Mouse (Mus musculus) MEL (cell line): ENCODE data around the gene Six4. TPM values are rescaled to one million over a fixed set of nuclear protein-coding genes. Genes with fewer than 3 reads are reported as not detected.

Source experiments
- DNase-seq: peaks from one replicate; pipeline ENCODE4 v3.0.0; 2011; ENCODE audit warnings: low read depth, low spot score
- H3K27ac ChIP-seq: 2 replicates; pipeline ENCODE4 v1.5.1; 2012; ENCODE audit warnings: low read depth, mild to moderate bottlenecking, control low read depth, low read length, moderate library complexity; ENCODE audit not compliant: control insufficient read depth
- H3K27me3 ChIP-seq, 2 experiments: fragments of 150-350 bp in 1 of 2; sonication (generic) in 1 of 2; 2 replicates each; pipeline ENCODE4 v1.6.1; 2012; ENCODE audit warnings: low read length in 2 of 2, mild to moderate bottlenecking in 2 of 2, improper control_type of control experiment in 1 of 2, moderate library complexity in 1 of 2; ENCODE audit not compliant: insufficient read depth in 2 of 2, control insufficient read depth in 1 of 2
- H3K36me3 ChIP-seq, 2 experiments: 2 replicates each; pipeline ENCODE4 v1.6.1; 2012 to 2014; ENCODE audit warnings: low read length in 2 of 2, improper control_type of control experiment in 1 of 2, inconsistent platforms in 1 of 2, mild to moderate bottlenecking in 1 of 2; ENCODE audit not compliant: insufficient read depth in 2 of 2, control insufficient read depth in 1 of 2
- H3K4me1 ChIP-seq, 2 experiments: fragments of 150-350 bp in 1 of 2; sonication (generic) in 1 of 2; 2 replicates each; pipeline ENCODE4 v1.6.1; 2012; ENCODE audit warnings: low read length in 2 of 2, improper control_type of control experiment in 1 of 2, mild to moderate bottlenecking in 1 of 2; ENCODE audit not compliant: insufficient read depth in 2 of 2, control insufficient read depth in 1 of 2
- H3K4me3 ChIP-seq, 2 experiments: fragments of 150-350 bp in 1 of 2; sonication (generic) in 1 of 2; 2 replicates each; pipeline ENCODE4 v1.5.1; 2012; ENCODE audit warnings: low read depth in 2 of 2, low read length in 2 of 2, mild to moderate bottlenecking in 2 of 2, moderate library complexity in 2 of 2, control low read depth in 1 of 2, improper control_type of control experiment in 1 of 2; ENCODE audit not compliant: control insufficient read depth in 1 of 2, insufficient read depth in 1 of 2
- H3K79me2 ChIP-seq: 2 replicates; pipeline ENCODE4 v1.6.1; 2012; ENCODE audit warnings: mild to moderate bottlenecking, low read length, moderate library complexity; ENCODE audit not compliant: control insufficient read depth, poor library complexity, insufficient read depth
- H3K9ac ChIP-seq: 2 replicates; pipeline ENCODE4 v1.6.1; 2012; ENCODE audit warnings: low read depth, mild to moderate bottlenecking, control low read depth, low read length, moderate library complexity; ENCODE audit not compliant: control insufficient read depth, poor library complexity, severe bottlenecking
- H3K9me3 ChIP-seq: fragments of 150-350 bp; sonication (generic); replicated peaks from 2 replicates; pipeline ENCODE4 v1.6.1; 2012; ENCODE audit warnings: mild to moderate bottlenecking, low read length, improper control_type of control experiment, moderate library complexity; ENCODE audit not compliant: insufficient read depth
- BHLHE40 ChIP-seq: IDR thresholded peaks from 2 replicates; pipeline ENCODE4 v1.6.1; 2012; ENCODE audit warnings: low read depth, mild to moderate bottlenecking, inconsistent platforms, low read length, improper control_type of control experiment, borderline replicate concordance
- ETS1 ChIP-seq: IDR thresholded peaks from 2 replicates; pipeline ENCODE4 v1.6.1; 2012; ENCODE audit warnings: low read depth, mild to moderate bottlenecking, inconsistent platforms, low read length, improper control_type of control experiment, moderate library complexity
- GABPA ChIP-seq: IDR thresholded peaks from 2 replicates; pipeline ENCODE4 v1.6.1; 2012; ENCODE audit warnings: low read depth, mild to moderate bottlenecking, inconsistent platforms, low read length, improper control_type of control experiment, moderate library complexity
- GATA1 ChIP-seq: IDR thresholded peaks from 2 replicates; pipeline ENCODE4 v1.6.1; 2011; ENCODE audit warnings: low read depth, low read length, improper control_type of control experiment
- HCFC1 ChIP-seq: IDR thresholded peaks from 2 replicates; pipeline ENCODE4 v1.6.1; 2012; ENCODE audit warnings: low read depth, mild to moderate bottlenecking, inconsistent platforms, low read length, improper control_type of control experiment, moderate library complexity
- JUND ChIP-seq: IDR thresholded peaks from 2 replicates; pipeline ENCODE4 v1.6.1; 2011; ENCODE audit warnings: low read depth, mild to moderate bottlenecking, improper control_type of control experiment, low read length
- KAT2A ChIP-seq: conservative IDR thresholded peaks from 2 replicates; pipeline ENCODE4 v1.6.1; 2012; ENCODE audit warnings: low read depth, low read length, improper control_type of control experiment, inconsistent platforms
- MAX ChIP-seq: IDR thresholded peaks from 2 replicates; pipeline ENCODE4 v1.6.1; 2011; ENCODE audit warnings: low read length, improper control_type of control experiment
- MEF2A ChIP-seq: IDR thresholded peaks from 2 replicates; pipeline ENCODE4 v1.6.1; 2014; ENCODE audit warnings: low read depth, mild to moderate bottlenecking, inconsistent platforms, low read length, improper control_type of control experiment; ENCODE audit not compliant: poor library complexity, insufficient replicate concordance, severe bottlenecking; ENCODE audit errors: extremely low read depth
- MXI1 ChIP-seq: IDR thresholded peaks from 2 replicates; pipeline ENCODE4 v1.6.1; 2011; ENCODE audit warnings: mild to moderate bottlenecking, low read depth, low read length, improper control_type of control experiment
- MYC ChIP-seq: IDR thresholded peaks from 2 replicates; pipeline ENCODE4 v1.6.1; 2011; ENCODE audit warnings: low read depth, mild to moderate bottlenecking, low read length, improper control_type of control experiment, moderate library complexity
- NRF1 ChIP-seq: IDR thresholded peaks from 2 replicates; pipeline ENCODE4 v1.6.1; 2014; ENCODE audit warnings: low read depth, mild to moderate bottlenecking, inconsistent platforms, low read length, improper control_type of control experiment, moderate library complexity; ENCODE audit not compliant: poor library complexity, insufficient read depth, severe bottlenecking
- POLR2AphosphoS2 ChIP-seq: IDR thresholded peaks from 2 replicates; pipeline ENCODE4 v1.6.1; 2011; ENCODE audit warnings: low read length, improper control_type of control experiment
- POLR2AphosphoS5 ChIP-seq: IDR thresholded peaks from 2 replicates; pipeline ENCODE4 v1.6.1; 2012; ENCODE audit warnings: low read depth, borderline replicate concordance, mild to moderate bottlenecking, inconsistent platforms, low read length, moderate library complexity, mixed read lengths
- SMC3 ChIP-seq: IDR thresholded peaks from 2 replicates; pipeline ENCODE4 v1.6.1; 2011; ENCODE audit warnings: low read depth, low read length, improper control_type of control experiment
- TAL1 ChIP-seq: IDR thresholded peaks from 2 replicates; pipeline ENCODE4 v1.6.1; 2012; ENCODE audit warnings: mild to moderate bottlenecking, inconsistent platforms, low read length, moderate library complexity, mixed read lengths
- TBP ChIP-seq: IDR thresholded peaks from 2 replicates; pipeline ENCODE4 v1.8.0; 2011; ENCODE audit warnings: low read depth, low read length, improper control_type of control experiment
- UBTF ChIP-seq: IDR thresholded peaks from 2 replicates; pipeline ENCODE4 v1.6.1; 2012; ENCODE audit warnings: low read depth, mild to moderate bottlenecking, inconsistent platforms, low read length, improper control_type of control experiment, moderate library complexity, borderline replicate concordance; ENCODE audit not compliant: insufficient read depth
- USF2 ChIP-seq, 2 experiments: IDR thresholded peaks; 2 replicates each; pipeline ENCODE4 v1.6.1; 2011 to 2012; ENCODE audit warnings: improper control_type of control experiment in 2 of 2, low read length in 2 of 2, borderline replicate concordance in 1 of 2, inconsistent platforms in 1 of 2, low read depth in 1 of 2, mild to moderate bottlenecking in 1 of 2; ENCODE audit not compliant: insufficient read depth in 1 of 2
- ZC3H11A ChIP-seq: IDR thresholded peaks from 2 replicates; pipeline ENCODE4 v1.6.1; 2012; ENCODE audit warnings: low read depth, mild to moderate bottlenecking, inconsistent platforms, low read length, improper control_type of control experiment
- ZKSCAN1 ChIP-seq: IDR thresholded peaks from 2 replicates; pipeline ENCODE4 v1.6.1; 2012; ENCODE audit warnings: low read depth, mild to moderate bottlenecking, inconsistent platforms, low read length, improper control_type of control experiment, moderate library complexity
- ZMIZ1 ChIP-seq: IDR thresholded peaks from 2 replicates; pipeline ENCODE4 v1.6.1; 2012; ENCODE audit warnings: low read depth, mild to moderate bottlenecking, inconsistent platforms, low read length, improper control_type of control experiment, moderate library complexity
- polyA plus RNA-seq, 2 experiments: library from polyadenylated mRNA; stranded (reverse) in 1 of 2; unstranded in 1 of 2; fragments of >175 nt in 1 of 2; fragments of >200 nt in 1 of 2; gene quantifications; 2 replicates each; pipeline versions ENCODE4 v1.2.1 to v1.2.4; 2012; ENCODE audit warnings: low replicate concordance in 2 of 2, low read depth in 1 of 2; ENCODE audit not compliant: insufficient read length in 2 of 2, insufficient read depth in 1 of 2, missing spikeins in 1 of 2
- total RNA-seq: library from RNA; depleted of rRNA; stranded (reverse); fragments of 300-350 nt; gene quantifications from 2 replicates; pipeline ENCODE4 v1.2.3, GENCODE M21; 2012

The Six4 gene
- total and polyA plus RNA-seq, 3 experiments: not detected

GRCm38 (mm10) chr12:73160341-73160740 lies 47.1 kb upstream of the Six4 start:
- H3K4me3 ChIP-seq: no peak overlapping the region
- H3K9me3 ChIP-seq: no peaks in the 10 kb centered on the region
- no peak for DNase-seq
- no peak overlapping the region for H3K27ac ChIP-seq
- no peak overlapping the region for H3K9ac ChIP-seq
- H3K36me3 ChIP-seq: no peaks in the 10 kb centered on the region
- TF ChIP-seq POLR2AphosphoS5: no peak
- TF ChIP-seq MEF2A: no peak
- no peak for TF ChIP-seq POLR2AphosphoS2
- no peak for TF ChIP-seq GABPA
- no peak for TF ChIP-seq USF2 (IDR thresholded peaks at IDR 0.05; ENCODE audit: borderline replicate concordance in 1 of 2, insufficient read depth in 1 of 2, low read depth in 1 of 2, low read length in 2 of 2)
- no peak for TF ChIP-seq KAT2A
- no peak for TF ChIP-seq ETS1
- no peak for TF ChIP-seq NRF1
- no peak for TF ChIP-seq MAX
- no peak for TF ChIP-seq ZKSCAN1
- no peak for TF ChIP-seq UBTF
- no peak for TF ChIP-seq JUND
- TF ChIP-seq HCFC1: no peak
- TF ChIP-seq TBP: no peak
- TF ChIP-seq GATA1: no peak
- no peak for TF ChIP-seq ZMIZ1
- no peak for TF ChIP-seq ZC3H11A
- TF ChIP-seq SMC3: no peak
- TF ChIP-seq BHLHE40: no peak
- no peaks in the 10 kb centered on the region for H3K79me2 ChIP-seq
- H3K27me3 ChIP-seq: no peaks in the 10 kb centered on the region
- no peaks in the 10 kb centered on the region for H3K4me1 ChIP-seq

- Histone ChIP-seq H3K9ac (no peak overlapping the region), H3K36me3 (no peaks in the 10 kb centered on the region), H3K27ac (no peak overlapping the region), H3K27me3 (no peaks in the 10 kb centered on the region), H3K9me3 (no peaks in the 10 kb centered on the region), H3K79me2 (peaks cover 1% of the 10 kb centered on the region; the same call in 1 of the 2 replicates), H3K4me3 (no peak overlapping the region), H3K4me1 (no peaks in the 10 kb centered on the region)
- no peak for TF ChIP-seq MYC
- no peak for TF ChIP-seq TAL1
- TF ChIP-seq HCFC1: no peak
- TF ChIP-seq MXI1: no peak
- TF ChIP-seq KAT2A: no peak
- no peak for DNase-seq
Measured at GRCm38 (mm10) chr12:73154150-73154549, 40.9 kb upstream of the Six4 start.
